Mouse (Mus musculus): ENCODE results near the gene Mapk8ip3.

- TF ChIP-seq POLR2A (IDR thresholded peaks at IDR 0.05; ENCODE audit: insufficient read depth, low read depth, low read length) (no peak), CTCF (IDR thresholded peaks at IDR 0.05) (peak; percentile 22; the same call in 1 of the 2 replicates)
Measured at GRCm38 (mm10) chr17:24937266-24937665, 489 bp upstream of the Mapk8ip3 start.

Data from heart, adult 2 months (tissue).